Mouse (Mus musculus) embryonic fibroblast, embryonic 13.5 days (primary cell): Measurements from ENCODE around the gene Fhit.

Source experiments
- CTCF ChIP-seq: IDR thresholded peaks from 2 replicates; pipeline ENCODE4 v1.5.1; 2011; ENCODE audit warnings: mild to moderate bottlenecking, control low read depth, low read length, moderate library complexity, borderline replicate concordance; ENCODE audit not compliant: insufficient read depth
- POLR2A ChIP-seq: IDR thresholded peaks from 2 replicates; pipeline ENCODE4 v1.6.1; 2011; ENCODE audit warnings: low read depth, mild to moderate bottlenecking, control low read depth, low read length, moderate library complexity

DNA sequence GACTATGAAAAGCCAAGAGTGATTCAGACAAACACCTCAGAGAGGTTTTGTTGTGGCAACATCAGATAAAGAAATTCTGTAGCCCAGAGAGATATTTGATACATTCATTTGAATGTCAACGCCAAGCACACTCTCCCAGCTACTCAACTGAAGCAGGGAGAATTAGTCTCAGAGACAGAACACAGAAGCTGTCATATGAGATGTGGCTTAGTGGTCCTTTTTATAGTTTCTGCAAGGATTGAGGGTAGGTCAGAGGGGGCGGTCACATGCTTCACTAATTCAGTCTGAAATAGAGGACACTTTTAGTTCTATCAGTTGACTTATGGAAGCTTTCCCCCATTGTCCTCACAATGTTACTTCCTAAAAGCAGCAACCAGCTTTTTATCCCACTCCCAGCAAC, 98.2 kb downstream of the Fhit start:
- no peak for TF ChIP-seq CTCF
- no peak for TF ChIP-seq POLR2A
